Mouse (Mus musculus): Measurements from ENCODE around the gene Mymx. TPM values are rescaled to one million over a fixed set of nuclear protein-coding genes. Genes with fewer than 3 reads are reported as not detected.

Mymx gene
- 1.6 and 5.6 TPM in 2 replicates for polyA plus RNA-seq (2014; fragmentation: Nextera tagmentation; extraction: Ambion mirVana)

DNA sequence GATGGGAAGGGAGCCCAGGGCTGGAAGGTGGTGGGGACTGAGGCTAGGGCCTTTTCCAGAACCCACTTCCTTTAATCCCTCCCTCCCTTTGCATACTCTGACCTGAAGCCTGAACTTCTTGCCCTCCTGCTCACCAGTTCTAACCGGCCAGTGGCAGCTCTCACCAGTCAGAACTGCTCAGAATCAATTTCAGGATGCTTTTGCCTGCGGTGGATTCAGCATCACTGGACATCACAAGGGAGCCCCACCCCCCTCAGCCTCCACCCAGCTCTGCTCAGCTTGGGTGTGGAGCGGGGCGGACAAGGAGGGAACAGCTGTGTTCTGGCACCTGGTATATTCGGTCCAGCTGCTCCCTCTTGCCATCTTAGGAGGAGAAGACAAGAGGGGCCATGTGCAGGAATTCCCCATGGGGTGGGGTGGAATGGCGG, at the start of gene Mymx:
TSS of gene Mymx (minus strand) at position 226 of the 428 bp plus-strand sequence.
- Histone ChIP-seq H3K4me3 (ENCODE audit: low read depth, low read length) (no peak within 1 kb of the TSS), H3K27me3 (ENCODE audit: control insufficient read depth, insufficient read depth, low read length) (peaks cover 5% of the 10 kb centered on the region; the same call in 1 of the 2 replicates), H3K27ac (replicated peaks; ENCODE audit: low read depth, low read length) (no peak within 1 kb of the TSS), H3K36me3 (replicated peaks; ENCODE audit: control insufficient read depth, insufficient read depth, low read depth, low read length) (no peaks in the 10 kb centered on the region), H3K9me3 (replicated peaks; ENCODE audit: control insufficient read depth, low read length) (no peaks in the 10 kb centered on the region), H3K9ac (replicated peaks; ENCODE audit: low read length) (0 out of 2 replicates have a peak within 1 kb of the TSS, but pooled peaks have one; percentile 15), H3K4me1 (ENCODE audit: control insufficient read depth, insufficient read depth, low read length) (peaks cover 11% of the 10 kb centered on the region), H3K4me2 (ENCODE audit: low read depth, low read length) (no peak within 1 kb of the TSS)
- ATAC-seq (replicated peaks; ENCODE audit: insufficient number of reproducible peaks, low FRiP score, low TSS enrichment, low read depth) (no peak; the same call in 1 of the 2 replicates), DNase-seq (ENCODE audit: low spot score) (no peak)
- 25% methylated on average over 6 of the region's 6 CpGs for WGBS

DNA sequence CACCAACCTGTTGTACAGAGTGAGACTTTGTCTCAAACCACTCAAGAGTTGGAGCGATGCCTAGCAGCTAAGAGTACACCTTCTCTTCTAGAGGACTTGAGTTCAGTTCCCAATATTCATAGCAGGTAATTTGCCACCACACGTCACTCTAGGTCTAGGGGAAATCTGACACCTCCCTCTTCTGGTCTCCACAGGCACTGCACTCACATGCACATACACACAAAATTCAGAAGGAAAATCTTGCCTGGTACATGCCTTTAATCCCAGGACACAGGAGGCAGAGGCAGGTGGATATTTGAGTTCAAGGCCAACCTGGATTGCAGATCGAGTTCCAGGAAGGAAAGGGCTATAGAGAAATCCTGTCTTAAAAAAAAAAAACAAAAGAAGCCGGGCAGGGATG, 42.3 kb upstream of the Mymx start:
- H3K4me3 ChIP-seq (ENCODE audit: low read depth, low read length), result no peak overlapping the region
- no peaks in the 10 kb centered on the region for H3K27me3 ChIP-seq (ENCODE audit: control insufficient read depth, insufficient read depth, low read length)
- DNase-seq (ENCODE audit: low spot score), result no peak
- no peak for ATAC-seq (replicated peaks; ENCODE audit: insufficient number of reproducible peaks, low FRiP score, low TSS enrichment, low read depth)
- H3K4me2 ChIP-seq (ENCODE audit: low read depth, low read length), result no peak overlapping the region
- no peak overlapping the region for H3K27ac ChIP-seq (replicated peaks; ENCODE audit: low read depth, low read length)
- H3K36me3 ChIP-seq (replicated peaks; ENCODE audit: control insufficient read depth, insufficient read depth, low read depth, low read length), result no peaks in the 10 kb centered on the region
- H3K9me3 ChIP-seq (replicated peaks; ENCODE audit: control insufficient read depth, low read length), result no peaks in the 10 kb centered on the region
- no peaks in the 10 kb centered on the region for H3K4me1 ChIP-seq (ENCODE audit: control insufficient read depth, insufficient read depth, low read length)
- 92% methylated on average over 4 of the region's 4 CpGs for WGBS
- no peak overlapping the region for H3K9ac ChIP-seq (replicated peaks; ENCODE audit: low read length)

DNA sequence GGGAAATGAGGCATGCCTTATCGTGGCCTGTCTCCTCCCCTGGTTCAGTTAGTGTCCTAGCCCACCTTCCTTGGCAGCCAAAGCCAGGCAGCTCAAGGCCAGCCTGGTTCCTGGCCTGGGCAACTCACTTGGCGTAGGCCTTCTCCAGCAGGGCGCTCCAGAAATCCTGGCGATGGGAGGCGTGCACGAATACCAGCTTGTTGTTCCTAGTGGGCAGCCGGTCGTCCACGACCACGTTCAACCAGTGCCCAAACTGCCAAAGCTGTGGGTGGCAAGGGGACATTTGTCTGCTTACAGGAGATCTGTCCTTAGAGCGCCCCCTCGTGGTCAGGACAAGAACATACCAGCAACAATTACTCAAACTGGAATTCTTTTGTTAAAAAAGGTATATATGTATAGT, 40.8 kb upstream of the Mymx start:
- no peaks in the 10 kb centered on the region for H3K27me3 ChIP-seq (ENCODE audit: control insufficient read depth, insufficient read depth, low read length)
- no peaks in the 10 kb centered on the region for H3K36me3 ChIP-seq (replicated peaks; ENCODE audit: control insufficient read depth, insufficient read depth, low read depth, low read length)
- DNase-seq (ENCODE audit: low spot score) (peak; percentile 80), ATAC-seq (replicated peaks; ENCODE audit: insufficient number of reproducible peaks, low FRiP score, low TSS enrichment, low read depth) (no peak)
- 22% methylated on average over 12 of the region's 12 CpGs for WGBS
- no peaks in the 10 kb centered on the region for H3K4me1 ChIP-seq (ENCODE audit: control insufficient read depth, insufficient read depth, low read length)
- no peak overlapping the region for H3K4me3 ChIP-seq (ENCODE audit: low read depth, low read length)
- no peak overlapping the region for H3K9ac ChIP-seq (replicated peaks; ENCODE audit: low read length)
- no peaks in the 10 kb centered on the region for H3K9me3 ChIP-seq (replicated peaks; ENCODE audit: control insufficient read depth, low read length)
- H3K27ac ChIP-seq (replicated peaks; ENCODE audit: low read depth, low read length), result no peak overlapping the region
- no peak overlapping the region for H3K4me2 ChIP-seq (ENCODE audit: low read depth, low read length)

DNA sequence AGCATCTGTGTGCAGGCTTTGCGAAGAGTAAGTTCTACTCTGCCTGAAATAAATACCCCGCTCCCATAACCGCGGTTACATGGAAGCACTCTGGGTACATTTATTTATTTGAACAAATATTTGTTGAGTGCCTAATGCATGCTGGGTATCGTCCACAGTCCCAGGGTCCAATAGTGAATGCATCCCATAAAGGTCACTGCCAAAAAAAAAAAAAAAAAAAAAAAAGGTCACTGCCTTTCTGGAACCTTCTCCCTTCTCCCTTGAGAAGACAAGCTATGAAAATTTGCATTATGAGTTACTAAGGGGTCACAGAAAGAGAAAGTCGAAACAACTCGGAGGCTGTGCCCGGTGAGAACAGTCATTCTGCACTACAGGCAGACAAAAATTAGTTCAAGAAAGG, 40.1 kb upstream of the Mymx start:
- Histone ChIP-seq H3K36me3 (replicated peaks; ENCODE audit: control insufficient read depth, insufficient read depth, low read depth, low read length) (no peaks in the 10 kb centered on the region), H3K27me3 (ENCODE audit: control insufficient read depth, insufficient read depth, low read length) (no peaks in the 10 kb centered on the region), H3K9me3 (replicated peaks; ENCODE audit: control insufficient read depth, low read length) (no peaks in the 10 kb centered on the region), H3K27ac (replicated peaks; ENCODE audit: low read depth, low read length) (no peak overlapping the region), H3K4me2 (ENCODE audit: low read depth, low read length) (no peak overlapping the region), H3K4me1 (ENCODE audit: control insufficient read depth, insufficient read depth, low read length) (no peaks in the 10 kb centered on the region), H3K4me3 (ENCODE audit: low read depth, low read length) (no peak overlapping the region), H3K9ac (replicated peaks; ENCODE audit: low read length) (no peak overlapping the region)
- WGBS, result 91% methylated on average over 8 of the region's 8 CpGs
- DNase-seq (ENCODE audit: low spot score), result no peak
- ATAC-seq (replicated peaks; ENCODE audit: insufficient number of reproducible peaks, low FRiP score, low TSS enrichment, low read depth), result no peak

DNA sequence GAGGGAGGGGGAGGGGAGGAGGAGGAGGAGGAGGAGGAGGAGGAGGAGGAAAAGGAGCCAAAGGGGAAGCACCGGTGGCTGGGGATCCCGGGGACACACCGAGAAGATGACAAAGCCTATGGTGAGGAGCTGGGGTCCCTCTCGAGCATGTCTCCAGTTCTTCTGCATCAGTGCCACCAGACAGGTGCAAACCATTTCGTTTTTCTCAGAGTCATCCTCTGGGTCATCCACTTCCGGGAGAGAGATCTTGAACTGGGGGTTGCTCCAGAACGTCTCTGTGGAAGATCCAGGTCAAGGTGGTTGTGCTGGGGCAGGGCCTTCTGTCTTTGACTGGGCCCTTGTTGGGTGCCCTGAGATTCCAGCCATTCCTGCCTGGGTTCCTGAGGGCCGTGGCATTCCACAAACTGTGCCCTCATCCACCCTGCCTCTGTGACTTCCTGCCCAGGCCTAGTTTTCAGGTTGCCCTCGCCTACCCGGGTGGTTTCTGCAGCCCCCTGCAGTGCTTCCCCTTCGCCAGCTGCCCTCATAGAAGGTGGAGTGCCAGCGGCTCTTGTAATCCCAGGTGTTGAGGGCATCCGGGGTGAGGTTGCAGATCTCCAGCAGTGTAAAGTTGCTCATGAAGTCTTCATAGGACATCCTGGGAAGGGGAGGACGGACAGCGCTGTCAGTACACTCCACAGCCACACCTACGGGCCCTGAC, 36.8 kb upstream of the Mymx start:
- H3K36me3 ChIP-seq (replicated peaks; ENCODE audit: control insufficient read depth, insufficient read depth, low read depth, low read length), result no peaks in the 10 kb centered on the region
- H3K4me2 ChIP-seq (ENCODE audit: low read depth, low read length), result no peak overlapping the region
- ATAC-seq (replicated peaks; ENCODE audit: insufficient number of reproducible peaks, low FRiP score, low TSS enrichment, low read depth) (no peak), DNase-seq (ENCODE audit: low spot score) (no peak)
- no peaks in the 10 kb centered on the region for H3K27me3 ChIP-seq (ENCODE audit: control insufficient read depth, insufficient read depth, low read length)
- no peaks in the 10 kb centered on the region for H3K9me3 ChIP-seq (replicated peaks; ENCODE audit: control insufficient read depth, low read length)
- no peak overlapping the region for H3K9ac ChIP-seq (replicated peaks; ENCODE audit: low read length)
- 77% methylated on average over 16 of the region's 16 CpGs for whole genome bisulfite sequencing
- no peaks in the 10 kb centered on the region for H3K4me1 ChIP-seq (ENCODE audit: control insufficient read depth, insufficient read depth, low read length)
- no peak overlapping the region for H3K4me3 ChIP-seq (ENCODE audit: low read depth, low read length)
- H3K27ac ChIP-seq (replicated peaks; ENCODE audit: low read depth, low read length), result no peak overlapping the region

- no peaks in the 10 kb centered on the region for H3K9me3 ChIP-seq (replicated peaks; ENCODE audit: control insufficient read depth, low read length)
- no peak overlapping the region for H3K4me3 ChIP-seq (ENCODE audit: low read depth, low read length)
- H3K4me2 ChIP-seq (ENCODE audit: low read depth, low read length), result no peak overlapping the region
- DNase-seq (ENCODE audit: low spot score) (no peak), ATAC-seq (replicated peaks; ENCODE audit: insufficient number of reproducible peaks, low FRiP score, low TSS enrichment, low read depth) (no peak)
- no peaks in the 10 kb centered on the region for H3K4me1 ChIP-seq (ENCODE audit: control insufficient read depth, insufficient read depth, low read length)
- no peak overlapping the region for H3K27ac ChIP-seq (replicated peaks; ENCODE audit: low read depth, low read length)
- no peak overlapping the region for H3K9ac ChIP-seq (replicated peaks; ENCODE audit: low read length)
- WGBS, result 80% methylated on average over 5 of the region's 5 CpGs
- no peaks in the 10 kb centered on the region for H3K36me3 ChIP-seq (replicated peaks; ENCODE audit: control insufficient read depth, insufficient read depth, low read depth, low read length)
- no peaks in the 10 kb centered on the region for H3K27me3 ChIP-seq (ENCODE audit: control insufficient read depth, insufficient read depth, low read length)
Measured at GRCm38 (mm10) chr17:45634033-45634432, 32.1 kb upstream of the Mymx start.

DNA sequence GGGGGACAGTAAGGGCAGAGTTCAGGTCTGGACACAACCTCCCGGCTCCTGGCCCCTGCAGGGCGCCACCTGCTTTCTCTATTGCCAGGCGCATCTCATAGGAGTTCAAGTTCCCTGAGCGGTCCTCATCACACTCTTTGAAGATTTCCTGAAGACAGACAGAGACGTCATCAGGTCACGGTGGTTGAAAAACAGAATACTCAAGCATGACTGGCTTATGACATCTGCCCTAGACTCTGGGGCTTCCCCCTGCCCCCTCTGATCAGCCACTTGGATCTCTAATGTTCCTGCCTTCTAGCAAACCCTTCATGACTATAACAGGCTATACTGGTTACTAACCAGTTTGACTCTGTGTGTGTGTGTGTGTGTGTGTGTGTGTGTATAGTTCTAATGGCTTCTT, 30.0 kb upstream of the Mymx start:
- Histone ChIP-seq H3K4me1 (ENCODE audit: control insufficient read depth, insufficient read depth, low read length) (no peaks in the 10 kb centered on the region), H3K27me3 (ENCODE audit: control insufficient read depth, insufficient read depth, low read length) (no peaks in the 10 kb centered on the region), H3K4me2 (ENCODE audit: low read depth, low read length) (no peak overlapping the region), H3K9me3 (replicated peaks; ENCODE audit: control insufficient read depth, low read length) (no peaks in the 10 kb centered on the region), H3K27ac (replicated peaks; ENCODE audit: low read depth, low read length) (no peak overlapping the region), H3K4me3 (ENCODE audit: low read depth, low read length) (no peak overlapping the region), H3K9ac (replicated peaks; ENCODE audit: low read length) (no peak overlapping the region), H3K36me3 (replicated peaks; ENCODE audit: control insufficient read depth, insufficient read depth, low read depth, low read length) (no peaks in the 10 kb centered on the region)
- DNase-seq (ENCODE audit: low spot score), result no peak
- 72% methylated on average over 6 of the region's 6 CpGs for WGBS
- no peak for ATAC-seq (replicated peaks; ENCODE audit: insufficient number of reproducible peaks, low FRiP score, low TSS enrichment, low read depth)

DNA sequence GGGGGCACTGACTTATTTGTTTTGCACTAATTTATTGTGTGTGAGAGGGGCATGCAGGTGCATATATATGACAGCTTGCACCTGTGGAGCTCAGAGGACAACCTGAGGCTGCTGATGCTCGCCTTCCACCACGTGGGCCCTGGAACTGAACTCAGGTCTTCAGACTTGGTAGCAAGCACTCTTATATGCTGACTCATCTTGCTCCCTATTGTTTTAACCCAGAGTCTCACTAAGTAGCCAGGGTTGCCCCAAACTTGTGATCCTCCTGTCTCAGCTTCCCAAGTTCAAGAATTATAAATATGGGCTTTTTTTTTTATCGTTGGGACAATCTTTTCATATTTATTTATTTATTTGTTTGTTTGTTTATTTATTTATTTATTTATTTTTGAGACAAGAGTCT, 29.1 kb upstream of the Mymx start:
- no peaks in the 10 kb centered on the region for H3K9me3 ChIP-seq (replicated peaks; ENCODE audit: control insufficient read depth, low read length)
- WGBS, result 55% methylated on average over 3 of the region's 3 CpGs
- H3K27ac ChIP-seq (replicated peaks; ENCODE audit: low read depth, low read length), result no peak overlapping the region
- H3K4me3 ChIP-seq (ENCODE audit: low read depth, low read length), result no peak overlapping the region; the same call in 1 of the 2 replicates
- ATAC-seq (replicated peaks; ENCODE audit: insufficient number of reproducible peaks, low FRiP score, low TSS enrichment, low read depth), result no peak
- H3K9ac ChIP-seq (replicated peaks; ENCODE audit: low read length), result no peak overlapping the region
- no peaks in the 10 kb centered on the region for H3K36me3 ChIP-seq (replicated peaks; ENCODE audit: control insufficient read depth, insufficient read depth, low read depth, low read length)
- no peaks in the 10 kb centered on the region for H3K27me3 ChIP-seq (ENCODE audit: control insufficient read depth, insufficient read depth, low read length)
- no peak for DNase-seq (ENCODE audit: low spot score)
- H3K4me1 ChIP-seq (ENCODE audit: control insufficient read depth, insufficient read depth, low read length), result no peaks in the 10 kb centered on the region
- H3K4me2 ChIP-seq (ENCODE audit: low read depth, low read length), result no peak overlapping the region
